Mouse (Mus musculus): Measurements from ENCODE around the gene Pald1. TPM values are rescaled to one million over a fixed set of nuclear protein-coding genes. Genes with fewer than 3 reads are reported as not detected.

Gene Pald1
- polyA plus RNA-seq, 1 experiment = 36.0 TPM

DNA sequence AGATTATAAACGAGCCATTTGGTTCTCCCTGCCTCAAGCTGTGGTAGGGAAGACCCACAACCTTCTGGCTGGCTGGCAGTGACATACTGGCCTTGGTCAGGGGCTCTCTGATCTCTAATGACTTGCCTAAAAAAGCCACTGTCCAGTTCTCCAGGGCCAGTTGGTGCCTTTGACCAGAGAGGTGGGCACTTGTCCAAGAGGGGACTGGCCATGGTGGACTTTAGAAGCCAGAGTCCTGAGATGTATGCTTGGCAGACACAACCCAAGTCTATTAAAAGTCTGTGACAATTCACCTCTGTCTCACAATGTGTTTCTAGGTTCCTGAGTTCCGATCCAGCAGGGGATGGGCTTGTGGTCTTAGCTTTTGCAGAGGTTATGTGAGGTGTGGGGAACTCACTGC is 41.7 kb upstream of the Pald1 start:
- peaks cover 38% of the 10 kb centered on the region for H3K36me3 ChIP-seq (ENCODE audit: control insufficient read depth, insufficient read depth, low read length, poor library complexity, severe bottlenecking)
- H3K27me3 ChIP-seq (ENCODE audit: control insufficient read depth, insufficient read depth, low read length, poor library complexity, severe bottlenecking) = no peaks in the 10 kb centered on the region
- H3K4me1 ChIP-seq (ENCODE audit: control insufficient read depth, insufficient read depth, low read length) = peaks cover 2% of the 10 kb centered on the region
- H3K9me3 ChIP-seq (replicated peaks; ENCODE audit: control insufficient read depth, insufficient read depth, low read length, poor library complexity, severe bottlenecking) = no peaks in the 10 kb centered on the region
- no peak overlapping the region for H3K9ac ChIP-seq (ENCODE audit: low read depth, poor library complexity, severe bottlenecking)
- H3K27ac ChIP-seq (ENCODE audit: insufficient read depth, low read length) = no peak overlapping the region
- no peak for TF ChIP-seq EP300 (IDR thresholded peaks at IDR 0.05; ENCODE audit: insufficient read depth, low read depth, low read length)
- H3K4me3 ChIP-seq (ENCODE audit: low read depth, low read length) = no peak overlapping the region

DNA sequence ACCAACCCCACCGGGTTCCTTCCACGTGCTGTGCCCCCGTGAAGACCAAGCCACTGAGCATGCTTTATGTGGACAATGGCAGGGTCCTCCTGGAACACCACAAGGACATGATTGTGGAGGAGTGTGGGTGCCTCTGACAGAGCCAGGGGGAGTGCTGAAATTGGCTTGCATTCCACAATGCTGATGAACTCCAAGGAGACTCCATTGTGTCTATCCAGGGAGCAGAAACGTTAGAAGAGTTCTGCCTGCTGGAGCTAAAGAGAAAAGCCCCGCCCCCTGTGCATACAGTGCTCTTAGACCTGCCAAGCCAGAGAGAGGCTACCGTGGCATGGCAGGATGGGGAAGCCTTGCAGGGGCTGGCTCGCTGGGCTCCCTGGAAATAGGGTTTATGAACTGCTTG is 41.2 kb upstream of the Pald1 start:
- H3K36me3 ChIP-seq (ENCODE audit: control insufficient read depth, insufficient read depth, low read length, poor library complexity, severe bottlenecking) = peaks cover 41% of the 10 kb centered on the region
- TF ChIP-seq CTCF (IDR thresholded peaks at IDR 0.05; ENCODE audit: low read depth, low read length) (no peak), EP300 (IDR thresholded peaks at IDR 0.05; ENCODE audit: insufficient read depth, low read depth, low read length) (no peak)

DNA sequence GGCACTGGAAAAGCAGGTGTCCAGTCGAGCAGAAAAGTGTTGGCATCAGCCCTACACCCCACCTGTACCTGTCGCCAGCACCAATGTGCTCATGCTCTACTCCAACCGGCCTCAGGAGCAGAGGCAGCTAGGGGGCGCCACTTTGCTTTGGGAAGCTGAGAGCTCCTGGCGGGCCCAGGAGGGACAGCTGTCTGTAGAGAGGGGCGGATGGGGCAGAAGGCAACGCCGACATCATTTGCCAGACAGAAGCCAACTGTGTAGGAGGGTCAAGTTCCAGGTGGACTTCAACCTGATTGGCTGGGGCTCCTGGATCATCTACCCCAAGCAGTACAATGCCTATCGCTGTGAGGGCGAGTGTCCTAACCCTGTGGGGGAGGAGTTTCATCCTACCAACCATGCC is 40.0 kb upstream of the Pald1 start:
- Histone ChIP-seq H3K36me3 (ENCODE audit: control insufficient read depth, insufficient read depth, low read length, poor library complexity, severe bottlenecking) (peaks cover 43% of the 10 kb centered on the region), H3K9me3 (replicated peaks; ENCODE audit: control insufficient read depth, insufficient read depth, low read length, poor library complexity, severe bottlenecking) (no peaks in the 10 kb centered on the region), H3K4me3 (ENCODE audit: low read depth, low read length) (peak overlapping the region; percentile 17; the same call in 1 of the 2 replicates), H3K9ac (ENCODE audit: low read depth, poor library complexity, severe bottlenecking) (no peak overlapping the region), H3K27me3 (ENCODE audit: control insufficient read depth, insufficient read depth, low read length, poor library complexity, severe bottlenecking) (no peaks in the 10 kb centered on the region), H3K27ac (ENCODE audit: insufficient read depth, low read length) (no peak overlapping the region), H3K4me1 (ENCODE audit: control insufficient read depth, insufficient read depth, low read length) (peaks cover 2% of the 10 kb centered on the region)
- TF ChIP-seq EP300 (IDR thresholded peaks at IDR 0.05; ENCODE audit: insufficient read depth, low read depth, low read length) = no peak
- peak; percentile 83 for TF ChIP-seq CTCF (IDR thresholded peaks at IDR 0.05; ENCODE audit: low read depth, low read length)

More for the DNA sequence above, 41.2 kb upstream of the Pald1 start:
- H3K4me3 ChIP-seq (ENCODE audit: low read depth, low read length) = no peak overlapping the region
- no peaks in the 10 kb centered on the region for H3K27me3 ChIP-seq (ENCODE audit: control insufficient read depth, insufficient read depth, low read length, poor library complexity, severe bottlenecking)
- H3K4me1 ChIP-seq (ENCODE audit: control insufficient read depth, insufficient read depth, low read length) = peaks cover 2% of the 10 kb centered on the region
- 0 out of 2 replicates have a peak overlapping the region, but pooled peaks have one; percentile 39 for H3K27ac ChIP-seq (ENCODE audit: insufficient read depth, low read length)
- no peaks in the 10 kb centered on the region for H3K9me3 ChIP-seq (replicated peaks; ENCODE audit: control insufficient read depth, insufficient read depth, low read length, poor library complexity, severe bottlenecking)
- no peak overlapping the region for H3K9ac ChIP-seq (ENCODE audit: low read depth, poor library complexity, severe bottlenecking)

DNA sequence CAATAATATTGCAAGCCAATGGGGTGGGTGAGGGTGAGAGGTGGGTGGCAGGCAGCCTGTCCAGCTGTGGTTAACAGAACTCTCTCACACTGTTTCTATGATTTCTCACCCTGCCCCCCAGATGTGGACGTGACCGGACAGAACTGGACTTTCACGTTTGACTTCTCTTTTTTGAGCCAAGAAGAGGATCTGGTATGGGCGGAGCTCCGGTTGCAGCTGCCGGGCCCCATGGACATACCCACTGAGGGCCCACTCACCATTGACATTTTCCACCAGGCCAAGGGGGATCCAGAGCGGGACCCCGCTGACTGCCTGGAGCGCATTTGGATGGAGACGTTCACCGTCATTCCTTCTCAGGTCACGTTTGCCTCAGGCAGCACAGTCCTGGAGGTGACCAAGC is 39.5 kb upstream of the Pald1 start:
- no peak overlapping the region for H3K27ac ChIP-seq (ENCODE audit: insufficient read depth, low read length)
- peak overlapping the region; percentile 17; the same call in 1 of the 2 replicates for H3K4me3 ChIP-seq (ENCODE audit: low read depth, low read length)
- no peak overlapping the region for H3K9ac ChIP-seq (ENCODE audit: low read depth, poor library complexity, severe bottlenecking)
- H3K27me3 ChIP-seq (ENCODE audit: control insufficient read depth, insufficient read depth, low read length, poor library complexity, severe bottlenecking) = no peaks in the 10 kb centered on the region
- peaks cover 2% of the 10 kb centered on the region for H3K4me1 ChIP-seq (ENCODE audit: control insufficient read depth, insufficient read depth, low read length)
- H3K36me3 ChIP-seq (ENCODE audit: control insufficient read depth, insufficient read depth, low read length, poor library complexity, severe bottlenecking) = peaks cover 43% of the 10 kb centered on the region
- no peaks in the 10 kb centered on the region for H3K9me3 ChIP-seq (replicated peaks; ENCODE audit: control insufficient read depth, insufficient read depth, low read length, poor library complexity, severe bottlenecking)
- TF ChIP-seq CTCF (IDR thresholded peaks at IDR 0.05; ENCODE audit: low read depth, low read length) (no peak), EP300 (IDR thresholded peaks at IDR 0.05; ENCODE audit: insufficient read depth, low read depth, low read length) (no peak), POLR2A (IDR thresholded peaks at IDR 0.05; ENCODE audit: insufficient read depth, low read length) (no peak)

DNA sequence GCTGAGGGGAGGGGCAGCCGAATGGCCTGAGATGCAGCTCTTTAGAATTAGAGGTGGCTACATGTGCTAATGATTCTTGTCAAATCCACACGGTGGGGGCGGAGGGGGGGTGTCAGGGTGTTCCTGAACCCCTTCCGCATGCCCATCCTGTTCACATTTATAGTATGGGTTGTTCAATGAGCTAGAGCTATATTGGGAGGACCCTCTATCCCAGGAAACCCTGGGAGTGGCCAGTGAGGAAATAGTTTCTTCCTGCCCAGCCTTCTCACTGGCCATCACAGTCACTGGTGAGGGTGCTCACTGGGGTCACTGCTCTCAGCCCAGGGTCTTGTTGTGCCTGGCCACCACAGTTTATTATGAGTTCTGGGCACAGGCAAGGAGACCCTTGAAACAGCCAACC is 36.7 kb upstream of the Pald1 start:
- Histone ChIP-seq H3K9me3 (replicated peaks; ENCODE audit: control insufficient read depth, insufficient read depth, low read length, poor library complexity, severe bottlenecking) (no peaks in the 10 kb centered on the region), H3K9ac (ENCODE audit: low read depth, poor library complexity, severe bottlenecking) (peak overlapping the region; percentile 91), H3K4me3 (ENCODE audit: low read depth, low read length) (peak overlapping the region; percentile 85), H3K27ac (ENCODE audit: insufficient read depth, low read length) (0 out of 2 replicates have a peak overlapping the region, but pooled peaks have one; percentile 45), H3K36me3 (ENCODE audit: control insufficient read depth, insufficient read depth, low read length, poor library complexity, severe bottlenecking) (peaks cover 36% of the 10 kb centered on the region), H3K27me3 (ENCODE audit: control insufficient read depth, insufficient read depth, low read length, poor library complexity, severe bottlenecking) (no peaks in the 10 kb centered on the region), H3K4me1 (ENCODE audit: control insufficient read depth, insufficient read depth, low read length) (peaks cover 8% of the 10 kb centered on the region)
- TF ChIP-seq EP300 (IDR thresholded peaks at IDR 0.05; ENCODE audit: insufficient read depth, low read depth, low read length) (no peak), CTCF (IDR thresholded peaks at IDR 0.05; ENCODE audit: low read depth, low read length) (no peak), POLR2A (IDR thresholded peaks at IDR 0.05; ENCODE audit: insufficient read depth, low read length) (no peak)

DNA sequence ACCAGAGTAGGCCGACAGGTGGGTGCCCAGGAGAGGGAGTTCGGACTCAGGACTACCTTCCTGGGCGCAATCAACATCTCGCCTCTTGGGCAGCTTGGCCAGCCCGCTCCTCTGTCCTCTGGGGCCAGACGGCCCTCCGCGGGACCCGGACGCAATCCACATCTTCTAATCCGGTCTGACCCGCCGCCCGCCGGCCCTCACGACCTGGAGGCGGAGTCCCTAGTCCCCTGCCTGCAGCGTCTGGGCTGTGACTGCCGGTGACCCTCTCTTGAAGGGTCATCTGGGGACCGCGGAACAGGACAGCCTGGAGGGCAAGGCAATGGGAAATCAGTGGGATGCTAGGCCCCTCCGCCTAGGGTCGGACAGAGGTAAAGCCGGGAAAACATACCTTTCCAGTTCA is 35.8 kb upstream of the Pald1 start:
- H3K4me1 ChIP-seq (ENCODE audit: control insufficient read depth, insufficient read depth, low read length) = peaks cover 8% of the 10 kb centered on the region
- H3K9me3 ChIP-seq (replicated peaks; ENCODE audit: control insufficient read depth, insufficient read depth, low read length, poor library complexity, severe bottlenecking) = no peaks in the 10 kb centered on the region
- TF ChIP-seq POLR2A (IDR thresholded peaks at IDR 0.05; ENCODE audit: insufficient read depth, low read length) (no peak), EP300 (IDR thresholded peaks at IDR 0.05; ENCODE audit: insufficient read depth, low read depth, low read length) (peak; percentile 88)
- peaks cover 28% of the 10 kb centered on the region for H3K36me3 ChIP-seq (ENCODE audit: control insufficient read depth, insufficient read depth, low read length, poor library complexity, severe bottlenecking)
- peak overlapping the region; percentile 91 for H3K9ac ChIP-seq (ENCODE audit: low read depth, poor library complexity, severe bottlenecking)
- no peaks in the 10 kb centered on the region for H3K27me3 ChIP-seq (ENCODE audit: control insufficient read depth, insufficient read depth, low read length, poor library complexity, severe bottlenecking)
- peak overlapping the region; percentile 85 for H3K4me3 ChIP-seq (ENCODE audit: low read depth, low read length)
- H3K27ac ChIP-seq (ENCODE audit: insufficient read depth, low read length) = peak overlapping the region; percentile 64

All from ES-Bruce4 (cell line).